Mouse (Mus musculus) erythroblast, embryonic 14.5 days (primary cell): ENCODE results near the gene Uqcc2. TPM values are rescaled to one million over a fixed set of nuclear protein-coding genes. Genes with fewer than 3 reads are reported as not detected.

ENCODE experiments used
- H3K27me3 ChIP-seq: 2 replicates; pipeline ENCODE4 v1.6.1; 2012; ENCODE audit warnings: inconsistent platforms; ENCODE audit not compliant: control insufficient read depth
- H3K36me3 ChIP-seq: 2 replicates; pipeline ENCODE4 v1.6.1; 2012; ENCODE audit warnings: mild to moderate bottlenecking, inconsistent platforms; ENCODE audit not compliant: control insufficient read depth
- H3K4me1 ChIP-seq: 2 replicates; pipeline ENCODE4 v1.6.1; 2012; ENCODE audit warnings: inconsistent platforms; ENCODE audit not compliant: control insufficient read depth
- H3K4me3 ChIP-seq: replicated peaks from 2 replicates; pipeline ENCODE3; 2012; ENCODE audit warnings: moderate library complexity, mild to moderate bottlenecking, inconsistent platforms
- H3K9me3 ChIP-seq: 2 replicates; pipeline ENCODE4 v1.6.1; 2012; ENCODE audit warnings: low read length, inconsistent platforms, mixed read lengths; ENCODE audit not compliant: control insufficient read depth
- GATA1 ChIP-seq: IDR thresholded peaks from 2 replicates; pipeline ENCODE4 v1.6.1; 2012; ENCODE audit warnings: low read length, inconsistent platforms, mixed read lengths
- TAL1 ChIP-seq: IDR thresholded peaks from 3 replicates; pipeline ENCODE4 v1.6.1; 2012; ENCODE audit warnings: low read length, inconsistent platforms, mixed read lengths
- polyA plus RNA-seq: library from polyadenylated mRNA; stranded (reverse); fragments of >175 nt; gene quantifications from 2 replicates; pipeline ENCODE4 v1.2.3, GENCODE M21; 2012

Gene Uqcc2
- polyA plus RNA-seq, 1 experiment = 25.9 TPM

DNA sequence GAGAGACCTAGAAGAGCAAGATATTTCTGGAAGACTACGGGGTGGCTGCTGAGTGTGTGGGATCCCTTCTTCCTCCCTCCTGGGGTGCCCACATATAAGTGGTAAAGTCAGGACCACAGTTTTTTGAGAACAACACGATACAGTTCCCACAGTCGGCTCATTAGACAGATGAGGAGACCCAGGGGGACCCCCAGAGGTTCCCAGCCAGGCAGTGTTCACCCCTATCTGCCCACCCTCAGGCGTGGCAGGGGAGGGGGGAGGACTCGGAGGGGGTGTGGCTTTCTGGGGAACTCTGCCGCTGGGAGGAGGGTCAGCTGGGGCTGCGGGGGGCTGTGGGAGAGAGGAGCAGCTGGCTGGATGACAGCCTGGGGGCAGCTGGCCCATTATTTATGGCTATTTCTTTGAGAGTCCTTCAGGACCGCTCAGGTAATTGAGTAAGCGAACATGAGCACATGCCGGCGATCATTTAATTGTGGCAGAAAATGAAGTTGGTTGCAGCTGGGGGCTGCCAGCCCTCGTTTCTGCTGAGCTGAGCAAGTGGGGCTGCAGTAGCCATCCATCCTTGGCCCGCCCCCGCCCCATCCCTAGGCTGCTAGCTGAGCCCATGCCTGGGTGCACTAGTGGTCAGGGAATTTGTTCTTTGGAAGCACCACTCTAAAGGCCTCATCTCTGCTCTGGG, 41.6 kb upstream of the Uqcc2 start:
- TF ChIP-seq GATA1 = no peak
- TF ChIP-seq TAL1 = no peak
- H3K27me3 ChIP-seq = no peaks in the 10 kb centered on the region; the same call in 1 of the 2 replicates
- H3K4me1 ChIP-seq = peaks cover 25% of the 10 kb centered on the region

DNA sequence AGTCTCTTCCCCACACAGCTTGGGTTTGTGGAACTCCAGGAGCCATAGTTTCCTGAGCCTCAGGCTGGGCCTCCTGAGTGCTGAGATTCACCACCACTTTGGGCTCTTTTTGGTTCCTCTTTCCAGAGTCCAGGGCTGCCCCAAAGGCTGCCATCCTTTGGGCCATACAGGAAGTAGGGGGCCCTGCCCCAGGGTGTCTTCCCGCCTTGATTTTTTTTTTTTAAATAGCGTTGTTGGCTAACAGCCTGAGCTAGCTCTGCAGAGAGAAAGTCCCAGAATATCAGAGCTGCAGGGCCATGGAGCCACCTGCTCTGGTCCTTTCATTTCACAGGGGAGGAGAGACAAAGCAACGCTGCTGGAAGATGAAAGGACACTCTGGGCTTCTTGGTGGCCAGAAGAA, 40.0 kb upstream of the Uqcc2 start:
- H3K9me3 ChIP-seq = peaks cover 8% of the 10 kb centered on the region
- H3K4me1 ChIP-seq = peaks cover 13% of the 10 kb centered on the region
- H3K4me3 ChIP-seq = no peak overlapping the region
- H3K36me3 ChIP-seq = peaks cover 2% of the 10 kb centered on the region; the same call in 1 of the 2 replicates
- TF ChIP-seq TAL1 = no peak
- no peak for TF ChIP-seq GATA1
- no peaks in the 10 kb centered on the region; the same call in 1 of the 2 replicates for H3K27me3 ChIP-seq

More for the DNA sequence above, 41.6 kb upstream of the Uqcc2 start:
- Histone ChIP-seq H3K36me3 (peaks cover 4% of the 10 kb centered on the region; the same call in 1 of the 2 replicates), H3K4me3 (no peak overlapping the region), H3K9me3 (peaks cover 19% of the 10 kb centered on the region)

DNA sequence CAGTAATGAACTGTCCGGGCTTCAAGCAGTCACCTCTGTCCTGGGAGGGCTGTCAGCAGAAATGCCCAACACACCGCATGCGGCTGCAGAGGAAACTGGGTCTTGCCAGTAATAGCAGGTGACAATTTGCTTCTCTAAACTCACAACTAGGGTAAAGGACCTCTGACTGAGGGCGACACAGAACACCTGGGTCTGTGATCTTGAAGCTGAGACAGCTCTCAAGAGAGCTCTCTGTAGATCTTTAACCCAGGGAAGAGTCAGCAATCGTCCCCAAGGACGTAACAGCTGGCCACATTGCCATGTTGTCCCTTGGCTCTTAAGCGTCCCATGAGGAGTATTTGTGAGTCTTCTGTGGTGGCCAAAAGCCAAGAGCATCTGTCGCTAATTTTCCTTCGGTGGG, 38.7 kb upstream of the Uqcc2 start:
- Histone ChIP-seq H3K4me1 (peaks cover 7% of the 10 kb centered on the region), H3K36me3 (no peaks in the 10 kb centered on the region), H3K27me3 (no peaks in the 10 kb centered on the region), H3K9me3 (no peaks in the 10 kb centered on the region), H3K4me3 (no peak overlapping the region)
- TF ChIP-seq TAL1 (no peak), GATA1 (no peak)

- Histone ChIP-seq H3K27me3 (no peaks in the 10 kb centered on the region), H3K36me3 (no peaks in the 10 kb centered on the region), H3K4me1 (peaks cover 20% of the 10 kb centered on the region), H3K9me3 (no peaks in the 10 kb centered on the region), H3K4me3 (no peak overlapping the region)
- TF ChIP-seq TAL1 (no peak), GATA1 (no peak)
Measured at GRCm38 (mm10) chr17:27171121-27171520, 37.4 kb upstream of the Uqcc2 start.

- Histone ChIP-seq H3K36me3 (no peaks in the 10 kb centered on the region), H3K4me3 (no peak overlapping the region), H3K9me3 (no peaks in the 10 kb centered on the region), H3K4me1 (peaks cover 25% of the 10 kb centered on the region), H3K27me3 (no peaks in the 10 kb centered on the region)
- no peak for TF ChIP-seq TAL1
- TF ChIP-seq GATA1 = no peak
Measured at GRCm38 (mm10) chr17:27169952-27170695, 36.4 kb upstream of the Uqcc2 start.

GRCm38 (mm10) chr17:27168569-27168968, 34.9 kb upstream of the Uqcc2 start:
- Histone ChIP-seq H3K4me3 (no peak overlapping the region), H3K9me3 (no peaks in the 10 kb centered on the region), H3K27me3 (no peaks in the 10 kb centered on the region), H3K4me1 (peaks cover 30% of the 10 kb centered on the region), H3K36me3 (no peaks in the 10 kb centered on the region)
- TF ChIP-seq TAL1 (no peak), GATA1 (no peak)

DNA sequence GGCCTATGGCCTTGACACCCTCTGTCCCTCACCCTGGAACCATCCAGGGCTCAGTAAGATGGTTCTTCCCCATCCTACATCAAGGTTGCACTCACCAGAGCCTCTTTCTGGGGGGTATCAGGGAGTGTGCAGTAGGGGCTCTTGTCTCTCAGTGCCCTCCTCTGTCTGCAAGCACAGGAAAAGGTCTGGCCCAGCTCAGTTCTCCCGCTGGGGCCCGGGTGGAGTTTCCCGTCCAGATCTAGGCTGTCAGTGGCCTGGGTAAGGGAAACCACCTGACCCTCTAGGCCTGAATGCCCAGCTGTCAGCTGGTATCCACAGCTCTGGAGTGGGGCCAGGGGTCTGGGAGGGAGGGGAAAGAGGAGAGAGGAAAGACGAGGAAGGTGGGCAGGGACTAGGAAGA, 33.8 kb upstream of the Uqcc2 start, which contains the start of gene Ip6k3:
Ip6k3 (minus strand) TSS at position 251 of the 400 bp plus-strand sequence.
- no peaks in the 10 kb centered on the region for H3K9me3 ChIP-seq
- H3K4me1 ChIP-seq = peaks cover 29% of the 10 kb centered on the region
- no peak within 1 kb of the TSS for H3K4me3 ChIP-seq
- no peaks in the 10 kb centered on the region for H3K36me3 ChIP-seq
- TF ChIP-seq TAL1 (no peak), GATA1 (no peak)
- no peaks in the 10 kb centered on the region for H3K27me3 ChIP-seq

GRCm38 (mm10) chr17:27166901-27167300, 33.2 kb upstream of the Uqcc2 start:
- TF ChIP-seq TAL1 = no peak
- Histone ChIP-seq H3K27me3 (no peaks in the 10 kb centered on the region), H3K4me3 (no peak overlapping the region), H3K9me3 (no peaks in the 10 kb centered on the region), H3K36me3 (no peaks in the 10 kb centered on the region), H3K4me1 (peaks cover 29% of the 10 kb centered on the region)

DNA sequence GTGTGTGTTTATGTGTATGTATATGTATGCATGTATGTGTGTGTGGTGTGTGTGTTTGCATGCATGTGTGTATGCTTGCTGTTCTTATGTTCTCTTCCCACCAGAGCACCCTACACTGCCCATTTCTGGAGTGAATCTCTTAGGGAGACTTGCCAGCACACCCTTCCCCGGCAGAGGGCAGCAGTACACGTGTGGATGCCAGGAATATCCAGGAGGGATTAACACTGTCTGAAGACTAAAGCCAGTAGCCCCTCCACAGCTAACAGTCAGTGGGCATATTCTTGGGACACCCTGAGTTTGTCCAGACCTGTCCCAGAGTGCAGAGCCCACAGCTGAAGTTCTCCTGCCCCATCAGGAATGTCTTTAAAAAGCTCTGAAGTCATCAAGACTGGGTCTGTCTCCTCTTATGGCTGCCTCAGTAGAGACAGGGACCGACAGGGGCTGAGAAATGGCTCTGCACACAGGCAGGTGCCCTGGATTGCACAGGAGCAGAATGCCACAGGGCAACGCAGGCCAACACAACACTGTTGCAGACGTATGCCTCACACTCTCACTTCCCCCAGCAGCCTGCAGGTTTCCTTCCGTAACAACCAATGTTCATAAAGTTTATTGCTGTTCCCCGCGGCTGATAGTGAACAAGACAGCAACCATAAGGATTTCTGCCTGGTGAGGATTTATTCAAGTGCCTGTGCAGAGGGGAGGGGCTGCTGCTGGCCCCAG, 31.5 kb upstream of the Uqcc2 start:
- H3K36me3 ChIP-seq = no peaks in the 10 kb centered on the region
- H3K4me3 ChIP-seq = no peak overlapping the region
- no peaks in the 10 kb centered on the region for H3K9me3 ChIP-seq
- peaks cover 29% of the 10 kb centered on the region for H3K4me1 ChIP-seq
- no peaks in the 10 kb centered on the region for H3K27me3 ChIP-seq
- no peak for TF ChIP-seq GATA1
- TF ChIP-seq TAL1 = no peak
